Mouse (Mus musculus) midbrain, postnatal 0 days (tissue): ENCODE data around the gene Ilk. TPM values are rescaled to one million over a fixed set of nuclear protein-coding genes. Genes with fewer than 3 reads are reported as not detected.
A peak's percentile ranks its signal among the peaks of the same experiment; 100 is the strongest.

Experiments
- ATAC-seq: fragments of 200-750 bp; cut with Nextera tagmentation; 2 replicates; pipeline ENCODE4 v1.8.0; 2017; ENCODE audit warnings: moderate number of reproducible peaks, mild to moderate bottlenecking, moderate TSS enrichment, moderate library complexity; ENCODE audit not compliant: low FRiP score
- DNase-seq: peaks from one replicate; pipeline ENCODE4 v3.0.0-alpha.2; 2015; ENCODE audit warnings: low spot score
- H3K27ac ChIP-seq: fragments of 300-500 bp; sonication (generic); 2 replicates; pipeline ENCODE4 v1.5.1; 2014; ENCODE audit warnings: low read depth, mild to moderate bottlenecking, low read length, mixed read lengths
- H3K27me3 ChIP-seq: fragments of 300-500 bp; sonication (generic); 2 replicates; pipeline ENCODE4 v1.6.1; 2014; ENCODE audit warnings: low read length, control low read depth, mixed read lengths; ENCODE audit not compliant: insufficient read depth
- H3K36me3 ChIP-seq: fragments of 300-500 bp; sonication (generic); 2 replicates; pipeline ENCODE4 v1.6.1; 2014; ENCODE audit warnings: low read length, control low read depth, mixed read lengths; ENCODE audit not compliant: insufficient read depth
- H3K4me1 ChIP-seq: fragments of 300-500 bp; sonication (generic); 2 replicates; pipeline ENCODE4 v1.6.1; 2014; ENCODE audit warnings: mild to moderate bottlenecking, control low read depth, antibody characterized with exemption, low read length, mixed read lengths; ENCODE audit not compliant: insufficient read depth
- H3K4me2 ChIP-seq: fragments of 300-500 bp; sonication (generic); 2 replicates; pipeline ENCODE4 v1.6.1; 2014; ENCODE audit warnings: low read depth, mild to moderate bottlenecking, low read length, mixed read lengths; ENCODE audit not compliant: poor library complexity, severe bottlenecking
- H3K4me3 ChIP-seq: fragments of 300-500 bp; sonication (generic); 2 replicates; pipeline ENCODE4 v1.5.1; 2014; ENCODE audit warnings: low read depth, mild to moderate bottlenecking, low read length, moderate library complexity
- H3K9ac ChIP-seq: fragments of 300-500 bp; sonication (generic); replicated peaks from 2 replicates; pipeline ENCODE4 v1.6.1; 2014; ENCODE audit warnings: mild to moderate bottlenecking, low read length, moderate library complexity, mixed read lengths; ENCODE audit not compliant: poor library complexity, severe bottlenecking
- H3K9me3 ChIP-seq: fragments of 300-500 bp; sonication (generic); 2 replicates; pipeline ENCODE4 v1.6.1; 2016; ENCODE audit warnings: low read length, control low read depth
- CTCF ChIP-seq: IDR thresholded peaks from 2 replicates; pipeline ENCODE4 v1.5.1; 2016; ENCODE audit warnings: antibody characterized with exemption, mild to moderate bottlenecking
- WGBS: fragments of 180-500 bp; shearing (Covaris S2); extraction: QIAGEN DNeasy Blood & Tissue Kit; methylation state at CpG from one replicate; pipeline ENCODE4 v1.1.7; 2014; 5-methylcytosine and 5-hydroxymethylcytosine counted together
- polyA plus RNA-seq: library from polyadenylated mRNA; unstranded; fragments of >200 nt; fragmentation: Nextera tagmentation; extraction: Ambion mirVana; gene quantifications from 2 replicates; pipeline ENCODE4 v1.2.1, GENCODE M21; 2015
- total RNA-seq: library from RNA; depleted of rRNA; stranded (reverse); fragments of >200 nt; gene quantifications from 2 replicates; pipeline ENCODE4 v1.2.3, GENCODE M21; 2014

The Ilk gene
- total and polyA plus RNA-seq, 2 experiments from 2014 or later = 130 to 139 TPM

- Histone ChIP-seq H3K4me2 (no peak overlapping the region), H3K27ac (no peak overlapping the region), H3K27me3 (no peaks in the 10 kb centered on the region), H3K4me3 (no peak overlapping the region), H3K4me1 (peaks cover 15% of the 10 kb centered on the region), H3K9ac (no peak overlapping the region), H3K9me3 (no peaks in the 10 kb centered on the region), H3K36me3 (peaks cover 37% of the 10 kb centered on the region)
- 89% methylated on average over 2 of the region's 2 CpGs for WGBS
- no peak for TF ChIP-seq CTCF
- ATAC-seq = no peak
- no peak for DNase-seq
Observed at GRCm38 (mm10) chr7:105776026-105776425, 39.6 kb downstream of the Ilk start.

GRCm38 (mm10) chr7:105777316-105777715, 40.9 kb downstream of the Ilk start:
- Histone ChIP-seq H3K9me3 (no peaks in the 10 kb centered on the region), H3K27ac (no peak overlapping the region), H3K4me1 (peaks cover 15% of the 10 kb centered on the region), H3K4me3 (no peak overlapping the region), H3K36me3 (peaks cover 35% of the 10 kb centered on the region), H3K9ac (no peak overlapping the region), H3K27me3 (no peaks in the 10 kb centered on the region), H3K4me2 (no peak overlapping the region)
- TF ChIP-seq CTCF = no peak
- ATAC-seq (no peak), DNase-seq (no peak)
- 81% methylated on average over 1 of the region's 1 CpGs for WGBS

- 58% methylated on average over 13 of the region's 13 CpGs for WGBS
- Histone ChIP-seq H3K27me3 (no peaks in the 10 kb centered on the region), H3K9me3 (no peaks in the 10 kb centered on the region), H3K4me3 (no peak overlapping the region), H3K4me1 (peaks cover 15% of the 10 kb centered on the region), H3K9ac (peak overlapping the region; percentile 44; the same call in 1 of the 2 replicates), H3K27ac (peak overlapping the region; percentile 13; the same call in 1 of the 2 replicates), H3K4me2 (peak overlapping the region; percentile 32), H3K36me3 (peaks cover 34% of the 10 kb centered on the region)
- ATAC-seq (no peak; the same call in none of the 2 replicates), DNase-seq (no peak)
- no peak for TF ChIP-seq CTCF
Observed at GRCm38 (mm10) chr7:105777797-105778552, 41.6 kb downstream of the Ilk start.

- peaks cover 31% of the 10 kb centered on the region for H3K36me3 ChIP-seq
- peaks cover 15% of the 10 kb centered on the region for H3K4me1 ChIP-seq
- peak; percentile 37 for DNase-seq
Observed at GRCm38 (mm10) chr7:105778553-105779265, 42.3 kb downstream of the Ilk start.

GRCm38 (mm10) chr7:105783861-105784260, 47.5 kb downstream of the Ilk start:
- Histone ChIP-seq H3K36me3 (peaks cover 28% of the 10 kb centered on the region), H3K4me1 (peaks cover 21% of the 10 kb centered on the region), H3K9me3 (no peaks in the 10 kb centered on the region), H3K4me2 (no peak overlapping the region; the same call in 1 of the 2 replicates), H3K4me3 (no peak overlapping the region), H3K27me3 (no peaks in the 10 kb centered on the region), H3K9ac (0 out of 2 replicates have a peak overlapping the region, but pooled peaks have one; percentile 19), H3K27ac (no peak overlapping the region)
- no peak for TF ChIP-seq CTCF
- no peak for DNase-seq
- no peak for ATAC-seq
- 44% methylated on average over 4 of the region's 4 CpGs for WGBS

More at GRCm38 (mm10) chr7:105778553-105779265, 42.3 kb downstream of the Ilk start:
- no peak overlapping the region; the same call in 1 of the 2 replicates for H3K4me2 ChIP-seq
- no peak for TF ChIP-seq CTCF
- H3K4me3 ChIP-seq = no peak overlapping the region
- peak overlapping the region; percentile 44; the same call in 1 of the 2 replicates for H3K9ac ChIP-seq
- peak; percentile 38 for ATAC-seq
- WGBS = 28% methylated on average over 4 of the region's 4 CpGs
- H3K27me3 ChIP-seq = no peaks in the 10 kb centered on the region
- peak overlapping the region; percentile 13 for H3K27ac ChIP-seq
- no peaks in the 10 kb centered on the region for H3K9me3 ChIP-seq
